Mouse (Mus musculus) stomach, embryonic 14.5 days (tissue): Measurements from ENCODE around the gene Depdc5. TPM values are rescaled to one million over a fixed set of nuclear protein-coding genes. Genes with fewer than 3 reads are reported as not detected.

Experiments
- ATAC-seq: fragments of 200-750 bp; cut with Nextera tagmentation; 2 replicates; pipeline ENCODE4 v1.8.0; 2017; ENCODE audit warnings: low read depth, moderate TSS enrichment; ENCODE audit not compliant: insufficient number of reproducible peaks, insufficient read depth, low FRiP score
- H3K27ac ChIP-seq: fragments of 300-500 bp; sonication (generic); 2 replicates; pipeline ENCODE4 v1.5.1; 2014; ENCODE audit warnings: mild to moderate bottlenecking, low read length, moderate library complexity, mixed read lengths
- H3K27me3 ChIP-seq: fragments of 300-500 bp; sonication (generic); 2 replicates; pipeline ENCODE4 v1.6.1; 2014; ENCODE audit warnings: low read length, control low read depth, mixed read lengths; ENCODE audit not compliant: control insufficient read depth, insufficient read depth
- H3K36me3 ChIP-seq: fragments of 300-500 bp; sonication (generic); 2 replicates; pipeline ENCODE4 v1.6.1; 2014; ENCODE audit warnings: mild to moderate bottlenecking, control low read depth, low read length, moderate library complexity, mixed read lengths; ENCODE audit not compliant: control insufficient read depth, insufficient read depth
- H3K4me1 ChIP-seq: fragments of 300-500 bp; sonication (generic); 2 replicates; pipeline ENCODE4 v1.6.1; 2014; ENCODE audit warnings: low read length, control low read depth, mixed read lengths; ENCODE audit not compliant: control insufficient read depth, insufficient read depth
- H3K4me2 ChIP-seq: fragments of 300-500 bp; sonication (generic); replicated peaks from 2 replicates; pipeline ENCODE4 v1.6.1; 2014; ENCODE audit warnings: low read depth, low read length, control low read depth
- H3K4me3 ChIP-seq: fragments of 300-500 bp; sonication (generic); 2 replicates; pipeline ENCODE4 v1.5.1; 2014; ENCODE audit warnings: low read depth, low read length, control low read depth
- H3K9ac ChIP-seq: fragments of 300-500 bp; sonication (generic); replicated peaks from 2 replicates; pipeline ENCODE4 v1.6.1; 2014; ENCODE audit warnings: low read depth, mild to moderate bottlenecking, control low read depth, low read length, moderate library complexity, mixed read lengths
- H3K9me3 ChIP-seq: fragments of 300-500 bp; sonication (generic); 2 replicates; pipeline ENCODE4 v1.6.1; 2016; ENCODE audit warnings: low read depth, low read length, control low read depth; ENCODE audit not compliant: control insufficient read depth
- WGBS: fragments of 180-500 bp; shearing (Covaris S2); extraction: QIAGEN DNeasy Blood & Tissue Kit; methylation state at CpG from one replicate; pipeline ENCODE4 v1.1.7; 2014; 5-methylcytosine and 5-hydroxymethylcytosine counted together
- polyA plus RNA-seq: library from polyadenylated mRNA; unstranded; fragments of >200 nt; fragmentation: Nextera tagmentation; extraction: Ambion mirVana; gene quantifications from 2 replicates; pipeline ENCODE4 v1.2.1, GENCODE M21; 2014

The Depdc5 gene
- polyA plus RNA-seq, 1 experiment from 2014 or later: 25.4 TPM

- H3K9ac ChIP-seq: no peak overlapping the region
- H3K36me3 ChIP-seq: peaks cover 27% of the 10 kb centered on the region; the same call in 1 of the 2 replicates
- ATAC-seq: no peak
- no peaks in the 10 kb centered on the region for H3K9me3 ChIP-seq
- H3K4me1 ChIP-seq: no peaks in the 10 kb centered on the region
- no peaks in the 10 kb centered on the region for H3K27me3 ChIP-seq
- no peak overlapping the region for H3K4me2 ChIP-seq
- WGBS: 96% methylated on average over 1 of the region's 1 CpGs
- H3K27ac ChIP-seq: no peak overlapping the region
- H3K4me3 ChIP-seq: no peak overlapping the region
Measured at GRCm38 (mm10) chr5:32962581-32962980, 99.1 kb downstream of the Depdc5 start.

GRCm38 (mm10) chr5:32976541-32976940 is 113.0 kb downstream of the Depdc5 start:
- 73% methylated on average over 4 of the region's 4 CpGs for WGBS
- Histone ChIP-seq H3K4me2 (no peak overlapping the region), H3K9me3 (no peaks in the 10 kb centered on the region), H3K9ac (no peak overlapping the region), H3K4me3 (no peak overlapping the region), H3K4me1 (no peaks in the 10 kb centered on the region), H3K27me3 (no peaks in the 10 kb centered on the region), H3K27ac (no peak overlapping the region), H3K36me3 (peaks cover 16% of the 10 kb centered on the region)
- ATAC-seq: no peak

GRCm38 (mm10) chr5:32977179-32977578 is 113.7 kb downstream of the Depdc5 start:
- H3K36me3 ChIP-seq: peaks cover 16% of the 10 kb centered on the region

GRCm38 (mm10) chr5:32985379-32985778 is 121.9 kb downstream of the Depdc5 start:
- WGBS: 81% methylated on average over 1 of the region's 1 CpGs
- Histone ChIP-seq H3K27me3 (no peaks in the 10 kb centered on the region), H3K9me3 (no peaks in the 10 kb centered on the region), H3K4me1 (no peaks in the 10 kb centered on the region), H3K36me3 (peaks cover 31% of the 10 kb centered on the region), H3K4me3 (no peak overlapping the region), H3K4me2 (no peak overlapping the region), H3K27ac (no peak overlapping the region), H3K9ac (no peak overlapping the region)
- no peak for ATAC-seq

More at GRCm38 (mm10) chr5:32977179-32977578, 113.7 kb downstream of the Depdc5 start:
- Histone ChIP-seq H3K27me3 (no peaks in the 10 kb centered on the region), H3K9me3 (no peaks in the 10 kb centered on the region), H3K4me1 (no peaks in the 10 kb centered on the region), H3K27ac (no peak overlapping the region), H3K9ac (no peak overlapping the region), H3K4me3 (no peak overlapping the region), H3K4me2 (no peak overlapping the region)
- ATAC-seq: no peak

- Histone ChIP-seq H3K4me1 (no peaks in the 10 kb centered on the region), H3K9me3 (no peaks in the 10 kb centered on the region), H3K27ac (no peak overlapping the region), H3K9ac (no peak overlapping the region), H3K4me3 (no peak overlapping the region), H3K4me2 (no peak overlapping the region), H3K36me3 (peaks cover 22% of the 10 kb centered on the region), H3K27me3 (no peaks in the 10 kb centered on the region)
- ATAC-seq: no peak
- 86% methylated on average over 1 of the region's 1 CpGs for WGBS
Measured at GRCm38 (mm10) chr5:32987873-32988272, 124.4 kb downstream of the Depdc5 start.

GRCm38 (mm10) chr5:32989959-32990640 is 126.6 kb downstream of the Depdc5 start:
- WGBS: 69% methylated on average over 13 of the region's 13 CpGs
- Histone ChIP-seq H3K4me3 (no peak overlapping the region), H3K9ac (no peak overlapping the region), H3K27ac (no peak overlapping the region), H3K9me3 (no peaks in the 10 kb centered on the region), H3K4me2 (no peak overlapping the region), H3K36me3 (peaks cover 9% of the 10 kb centered on the region; the same call in 1 of the 2 replicates), H3K27me3 (no peaks in the 10 kb centered on the region), H3K4me1 (no peaks in the 10 kb centered on the region)
- ATAC-seq: no peak

GRCm38 (mm10) chr5:32991152-32991551 is 127.7 kb downstream of the Depdc5 start:
- no peaks in the 10 kb centered on the region for H3K27me3 ChIP-seq
- no peaks in the 10 kb centered on the region for H3K4me1 ChIP-seq
- no peaks in the 10 kb centered on the region for H3K9me3 ChIP-seq
- no peak for ATAC-seq
- no peak overlapping the region for H3K27ac ChIP-seq
- 63% methylated on average over 8 of the region's 8 CpGs for WGBS
- H3K9ac ChIP-seq: no peak overlapping the region
- H3K4me2 ChIP-seq: no peak overlapping the region
- no peak overlapping the region for H3K4me3 ChIP-seq
- peaks cover 6% of the 10 kb centered on the region; the same call in 1 of the 2 replicates for H3K36me3 ChIP-seq

GRCm38 (mm10) chr5:32994471-32994870 is 131.0 kb downstream of the Depdc5 start:
- Histone ChIP-seq H3K4me2 (no peak overlapping the region), H3K9me3 (no peaks in the 10 kb centered on the region), H3K36me3 (no peaks in the 10 kb centered on the region), H3K4me3 (no peak overlapping the region), H3K4me1 (no peaks in the 10 kb centered on the region), H3K9ac (no peak overlapping the region), H3K27ac (no peak overlapping the region), H3K27me3 (no peaks in the 10 kb centered on the region)
- no peak for ATAC-seq
- WGBS: 40% methylated on average over 2 of the region's 2 CpGs

GRCm38 (mm10) chr5:32995756-32996155 is 132.3 kb downstream of the Depdc5 start:
- Histone ChIP-seq H3K9me3 (no peaks in the 10 kb centered on the region), H3K27ac (no peak overlapping the region), H3K9ac (no peak overlapping the region), H3K4me2 (no peak overlapping the region), H3K4me3 (no peak overlapping the region), H3K4me1 (no peaks in the 10 kb centered on the region), H3K27me3 (no peaks in the 10 kb centered on the region), H3K36me3 (no peaks in the 10 kb centered on the region)
- 78% methylated on average over 4 of the region's 4 CpGs for WGBS
- ATAC-seq: no peak
